Mouse (Mus musculus): ENCODE measurements around the gene Rptor.

Rptor gene

DNA sequence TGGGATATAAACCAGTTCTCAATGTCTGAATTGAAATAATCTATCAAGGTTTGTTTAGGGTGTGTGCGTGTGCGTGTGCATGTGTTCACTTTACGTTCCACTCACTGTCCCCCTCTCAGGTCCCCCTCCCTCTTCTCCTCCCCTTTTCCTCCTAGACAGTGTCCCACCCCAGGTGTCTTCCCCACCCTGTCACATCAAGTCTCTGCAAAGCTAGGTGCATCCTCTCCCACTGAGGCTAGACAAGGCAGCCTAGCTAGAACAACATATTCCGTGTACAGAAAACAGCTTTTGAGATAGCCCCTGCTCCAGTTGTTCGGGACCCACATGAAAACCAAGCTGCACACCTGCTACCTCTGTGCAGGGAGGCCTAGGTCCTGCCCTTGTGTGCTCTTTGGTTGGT, 245.5 kb downstream of the Rptor start:
- CTCF ChIA-PET, result no interaction called here

DNA sequence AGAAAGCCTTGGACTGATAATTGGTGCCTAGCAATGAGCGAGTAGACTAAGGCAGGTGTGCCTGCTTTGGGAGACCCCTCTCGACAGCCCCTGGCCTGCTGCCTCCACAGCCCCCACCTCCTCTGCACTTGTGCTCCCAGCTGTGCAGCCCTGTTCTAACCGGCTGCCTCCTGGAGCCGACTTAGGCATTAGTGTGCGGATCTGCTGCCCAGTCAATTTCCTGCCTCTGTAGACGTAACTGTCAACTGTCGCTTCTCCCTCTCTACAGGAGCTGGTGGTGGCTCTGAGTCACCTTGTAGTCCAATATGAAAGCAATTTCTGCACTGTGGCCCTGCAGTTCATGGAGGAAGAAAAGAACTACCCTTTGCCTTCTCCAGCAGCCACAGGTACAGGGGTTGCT, 253.3 kb downstream of the Rptor start:
- CTCF ChIA-PET, result no interaction called here

DNA sequence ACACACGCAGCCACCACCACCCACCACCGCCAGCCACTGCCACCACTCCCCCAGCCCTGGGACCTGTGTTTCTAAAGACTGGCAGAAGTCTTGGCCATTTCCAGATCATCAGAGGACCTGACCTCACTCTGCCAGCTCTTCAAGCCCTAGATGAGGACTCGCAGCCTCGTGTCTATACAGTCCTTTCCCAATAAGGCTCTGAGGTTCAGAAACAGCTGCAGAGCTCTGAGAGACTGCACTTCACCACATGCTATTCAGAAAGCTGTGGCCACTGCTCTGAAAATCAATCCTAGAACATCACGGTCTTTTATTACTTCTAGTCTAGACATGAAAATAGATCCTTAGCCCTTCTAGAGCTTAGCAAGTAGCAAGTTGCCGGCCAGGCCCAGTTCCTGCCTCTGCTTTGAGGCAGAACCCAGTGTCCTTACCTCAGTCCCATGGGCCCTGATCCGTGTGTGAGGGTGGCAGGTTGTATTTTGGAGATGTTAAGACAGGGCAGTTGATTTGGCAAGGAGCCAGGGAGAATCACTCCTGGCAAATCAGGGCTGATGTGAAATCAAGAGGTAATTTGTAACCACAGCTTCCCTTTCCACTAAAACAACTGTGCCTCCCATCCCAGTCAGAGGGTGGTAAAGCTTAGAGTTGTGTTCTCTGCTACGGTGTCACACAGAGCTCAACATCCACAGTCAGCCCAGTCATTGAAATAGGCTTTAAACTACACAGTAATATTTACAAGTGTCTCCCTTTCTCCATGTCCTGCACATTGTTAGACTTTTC, 260.0 kb downstream of the Rptor start:
- CTCF ChIA-PET, result no interaction called here

DNA sequence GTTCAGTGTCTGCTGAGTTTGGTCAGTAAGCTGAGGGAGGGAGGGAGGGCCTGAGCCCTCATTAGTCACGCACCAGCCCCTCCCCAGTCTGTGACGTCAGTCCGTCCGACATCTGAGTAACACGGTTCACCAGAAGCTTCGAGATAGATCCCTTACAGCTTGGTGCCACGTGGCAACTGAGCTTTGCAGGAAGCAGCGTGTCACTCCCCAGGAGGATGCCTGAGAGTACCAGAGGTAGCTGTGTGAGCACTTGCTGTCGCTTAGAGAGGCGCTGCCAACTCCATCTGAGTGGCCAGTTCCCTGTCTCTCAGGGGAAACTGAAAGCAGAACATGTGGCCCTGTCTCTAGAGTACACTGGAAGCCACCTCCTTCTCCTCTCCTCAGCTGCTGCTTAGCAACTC, 260.7 kb downstream of the Rptor start:
- CTCF ChIA-PET, result no interaction called here

DNA sequence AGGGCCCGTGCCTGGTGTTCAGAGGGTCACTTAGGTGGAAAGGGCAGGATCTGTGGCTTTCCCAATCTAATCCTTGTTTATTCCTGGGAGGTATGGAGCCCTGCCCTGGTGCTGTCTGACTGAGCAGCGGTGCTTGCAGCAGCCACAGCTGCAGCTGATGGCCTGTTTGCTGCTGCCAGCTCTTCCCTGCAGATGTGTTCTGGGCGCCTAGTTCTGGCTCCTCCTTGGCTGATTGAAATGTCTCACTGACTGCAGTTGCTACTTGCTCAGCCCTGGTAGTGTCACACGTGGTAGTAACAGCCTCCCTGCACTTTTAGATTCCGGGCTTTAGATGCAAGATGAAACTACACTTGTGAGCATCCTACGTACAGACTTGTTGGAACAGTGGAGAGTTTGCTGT, 264.1 kb downstream of the Rptor start:
- CTCF ChIA-PET, result no interaction called here

DNA sequence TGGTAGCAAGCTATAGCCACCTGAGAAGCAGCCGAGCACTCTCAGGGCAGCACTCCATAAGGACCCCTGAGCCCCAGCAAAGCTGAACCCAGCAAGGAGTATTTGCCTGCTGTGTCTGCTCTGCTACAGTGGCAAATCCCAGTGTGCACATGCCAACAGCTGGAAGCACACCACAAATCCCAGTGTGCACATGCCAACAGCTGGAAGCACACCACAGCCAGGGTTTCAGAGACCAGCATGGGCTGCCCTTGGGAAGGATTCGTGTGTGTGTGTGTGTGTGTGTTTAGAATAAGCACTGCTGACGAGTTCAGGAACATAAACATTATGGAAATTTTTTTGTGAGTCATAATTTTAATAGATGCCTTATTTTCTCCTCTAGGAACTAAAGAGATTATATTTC, 265.4 kb downstream of the Rptor start:
- CTCF ChIA-PET, result interaction anchor here (0.8 kb wide), 1 partner anchor 323 kb away, joined by 3 read pairs; no protein-coding TSS in a partner anchor

DNA sequence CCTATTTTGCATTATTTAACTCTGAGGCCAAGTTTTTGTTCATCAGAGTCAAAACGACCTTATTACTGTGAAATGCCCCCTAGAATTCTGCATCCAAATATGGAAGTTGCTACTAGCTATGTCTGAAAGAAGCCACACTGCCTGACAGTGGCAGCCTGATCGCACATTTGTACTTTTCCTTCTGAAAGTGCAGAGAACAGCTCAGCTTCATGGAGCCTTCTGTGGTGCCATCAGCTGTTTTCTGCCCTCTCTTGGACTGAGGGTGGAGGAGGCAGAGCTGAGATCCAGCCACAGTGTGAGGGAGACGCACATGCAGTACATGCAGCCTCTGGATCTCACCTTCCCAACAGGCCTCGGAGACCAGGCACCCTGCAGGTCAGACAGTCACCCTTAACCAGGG, 265.9 kb downstream of the Rptor start:
- CTCF ChIA-PET, result no interaction called here

DNA sequence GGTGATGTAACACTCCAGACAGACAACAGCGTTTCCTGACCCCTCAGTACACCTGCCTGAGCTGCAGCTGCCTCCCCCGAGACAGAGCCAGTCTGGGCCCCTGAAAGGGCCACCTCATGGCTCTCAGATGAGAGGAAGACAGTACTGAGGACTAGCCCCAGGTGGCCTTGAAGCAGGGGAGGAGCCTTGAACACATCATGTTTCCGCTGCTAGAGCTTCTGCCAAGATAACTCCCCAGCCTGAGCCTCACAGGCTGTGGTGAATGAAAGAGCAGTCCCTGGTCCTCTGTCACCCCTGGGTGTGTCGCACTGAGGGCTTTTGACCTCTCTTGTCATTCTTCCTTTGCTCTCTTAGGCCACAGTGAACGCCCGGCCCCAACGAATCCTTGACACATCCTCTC, 268.4 kb downstream of the Rptor start:
- CTCF ChIA-PET, result no interaction called here

DNA sequence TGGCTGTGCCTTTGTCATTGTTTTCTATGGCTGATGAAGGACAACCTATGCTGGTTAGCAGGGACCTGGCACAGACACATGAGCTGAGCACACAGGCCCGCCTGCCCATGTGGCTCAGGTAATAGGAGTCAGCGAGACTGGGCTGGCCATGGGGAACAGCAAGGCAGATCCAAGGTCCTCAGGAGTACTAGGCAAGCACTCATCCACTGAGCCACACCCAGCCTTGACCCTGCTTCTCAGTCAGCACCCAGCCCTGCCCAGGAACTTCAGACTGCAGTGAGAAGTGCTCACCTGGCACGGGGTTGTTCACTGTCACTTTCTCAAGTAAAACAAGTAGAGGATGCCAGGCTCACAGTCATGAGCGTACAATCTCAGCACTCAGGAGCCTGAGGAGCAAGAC, 270.9 kb downstream of the Rptor start:
- CTCF ChIA-PET, result interaction anchor here (0.6 kb wide), 1 partner anchor 114 kb away, joined by 3 read pairs; no protein-coding TSS in a partner anchor

DNA sequence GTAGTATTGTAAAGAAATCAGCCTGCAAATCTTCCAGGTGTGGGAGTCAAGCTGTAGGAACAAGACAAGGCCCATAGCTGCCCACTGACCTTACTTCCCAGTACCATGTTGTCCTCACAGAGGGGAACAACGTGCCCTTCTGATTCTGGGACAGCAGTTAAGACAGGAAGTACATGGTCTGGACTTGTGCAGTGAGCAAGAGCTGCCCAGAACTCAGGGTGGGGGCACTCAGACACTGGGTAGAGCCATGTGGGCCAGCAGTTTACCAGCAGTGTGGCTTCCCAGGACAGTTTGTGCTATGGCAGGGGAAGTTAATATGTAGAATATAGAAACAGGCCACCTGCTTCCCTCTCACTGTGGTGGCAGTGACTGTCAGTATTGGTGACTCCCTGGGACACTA, 272.1 kb downstream of the Rptor start:
- CTCF ChIA-PET, result interaction anchor here (0.6 kb wide), 1 partner anchor 26 kb away, joined by 5 read pairs; no protein-coding TSS in a partner anchor

DNA sequence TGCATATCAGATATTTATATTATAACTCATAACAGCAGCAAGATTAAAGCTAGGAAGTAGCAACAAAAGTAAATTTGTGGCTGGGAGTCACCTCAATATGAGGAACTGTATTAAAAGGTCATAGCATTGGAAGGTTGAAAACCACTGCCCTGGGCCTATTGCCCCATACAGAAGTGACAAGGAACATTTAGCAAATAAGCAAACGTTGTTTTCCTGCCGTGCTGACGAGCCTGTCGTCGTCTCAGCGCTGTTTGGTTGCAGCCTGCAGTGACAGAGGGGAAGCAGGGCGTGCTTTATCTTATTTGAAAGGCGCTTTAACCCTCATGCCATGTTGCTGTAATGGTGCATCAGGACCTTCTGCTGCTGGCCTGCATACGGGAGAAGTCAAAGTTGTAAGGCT, 273.0 kb downstream of the Rptor start:
- CTCF ChIA-PET, result interaction anchor here (0.6 kb wide), 1 partner anchor 26 kb away, joined by 5 read pairs; no protein-coding TSS in a partner anchor

DNA sequence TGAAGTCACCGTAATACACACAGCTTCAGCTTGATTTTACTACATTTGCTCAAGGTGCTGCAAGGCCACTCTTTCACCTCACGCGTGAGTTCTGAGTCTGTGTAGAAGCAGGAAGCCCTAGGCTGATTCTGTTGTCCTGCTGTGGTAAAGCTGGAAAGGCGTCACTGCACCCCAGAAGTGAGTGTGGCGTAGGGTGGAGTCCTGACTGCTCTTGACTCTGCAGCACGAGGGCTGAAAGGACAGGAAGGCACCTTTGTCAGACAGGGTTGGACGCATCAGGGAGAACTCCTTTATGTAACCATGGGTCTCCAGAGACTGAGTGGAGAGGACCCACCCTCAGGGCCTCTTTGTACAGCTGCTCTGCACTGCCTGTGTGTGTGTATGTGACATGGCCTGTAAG, 274.4 kb downstream of the Rptor start:
- CTCF ChIA-PET, result no interaction called here

DNA sequence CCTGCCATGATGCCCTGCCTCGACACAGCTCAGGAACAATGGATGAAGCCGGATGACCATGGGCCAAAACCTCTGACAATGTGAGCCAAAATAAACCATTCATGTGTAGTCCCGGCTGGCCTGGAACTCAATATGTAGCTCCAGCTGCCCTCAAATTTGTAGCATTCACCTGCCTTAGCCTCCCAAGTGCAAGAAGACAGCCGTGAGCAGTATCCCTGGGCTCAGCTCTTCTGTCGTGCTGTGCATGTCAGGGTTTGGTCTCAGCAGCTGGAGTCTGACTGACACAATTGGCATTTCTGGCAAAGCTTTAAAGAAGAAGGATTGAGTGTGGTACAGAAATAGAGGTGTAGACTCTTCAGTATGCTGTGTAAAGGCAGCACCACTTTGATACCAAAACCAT, 276.9 kb downstream of the Rptor start:
- CTCF ChIA-PET, result interaction anchor here (0.7 kb wide), 1 partner anchor 25 kb away, joined by 3 read pairs; no protein-coding TSS in a partner anchor

DNA sequence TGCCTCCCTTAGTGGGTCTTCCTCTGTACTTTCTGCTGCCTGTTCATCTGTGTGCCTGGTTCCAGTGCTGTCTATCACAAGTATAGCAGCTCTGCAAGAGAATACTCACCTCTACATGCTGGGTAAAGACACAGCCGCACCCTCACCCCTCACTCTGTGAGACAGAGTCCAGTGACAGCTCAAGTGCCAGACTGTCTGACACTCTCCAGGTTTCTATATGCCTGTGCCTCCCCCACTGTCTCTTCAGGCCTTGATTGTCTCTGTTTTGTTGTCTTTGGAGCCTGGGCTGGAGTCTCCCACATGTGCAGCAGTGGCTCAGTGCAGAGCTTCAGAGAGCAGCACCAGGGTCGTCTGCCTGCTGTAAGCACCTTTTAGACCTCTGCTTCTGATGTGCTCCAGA, 280.9 kb downstream of the Rptor start:
- CTCF ChIA-PET, result interaction anchor here (0.7 kb wide), 1 partner anchor 504 kb away, joined by 18 read pairs; no protein-coding TSS in a partner anchor

DNA sequence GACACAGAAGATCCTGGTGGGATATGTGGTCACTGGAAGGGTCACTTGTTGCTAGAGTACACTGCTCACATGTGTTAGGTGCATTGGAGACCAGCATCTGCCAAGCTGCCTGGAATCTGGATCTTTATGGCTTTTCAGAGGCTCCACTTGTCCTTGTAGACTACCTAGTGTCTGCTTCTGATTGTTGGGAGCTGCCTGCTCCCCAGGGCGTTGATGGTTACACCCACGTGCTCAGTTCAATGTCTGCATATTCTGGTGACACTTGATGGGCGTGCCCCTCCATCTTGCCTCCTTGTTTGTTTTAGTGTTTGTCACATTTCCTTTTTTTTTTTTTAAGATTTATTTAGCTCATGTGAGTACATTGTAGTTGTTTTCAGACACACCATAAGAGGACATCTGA, 287.3 kb downstream of the Rptor start:
- CTCF ChIA-PET, result no interaction called here

DNA sequence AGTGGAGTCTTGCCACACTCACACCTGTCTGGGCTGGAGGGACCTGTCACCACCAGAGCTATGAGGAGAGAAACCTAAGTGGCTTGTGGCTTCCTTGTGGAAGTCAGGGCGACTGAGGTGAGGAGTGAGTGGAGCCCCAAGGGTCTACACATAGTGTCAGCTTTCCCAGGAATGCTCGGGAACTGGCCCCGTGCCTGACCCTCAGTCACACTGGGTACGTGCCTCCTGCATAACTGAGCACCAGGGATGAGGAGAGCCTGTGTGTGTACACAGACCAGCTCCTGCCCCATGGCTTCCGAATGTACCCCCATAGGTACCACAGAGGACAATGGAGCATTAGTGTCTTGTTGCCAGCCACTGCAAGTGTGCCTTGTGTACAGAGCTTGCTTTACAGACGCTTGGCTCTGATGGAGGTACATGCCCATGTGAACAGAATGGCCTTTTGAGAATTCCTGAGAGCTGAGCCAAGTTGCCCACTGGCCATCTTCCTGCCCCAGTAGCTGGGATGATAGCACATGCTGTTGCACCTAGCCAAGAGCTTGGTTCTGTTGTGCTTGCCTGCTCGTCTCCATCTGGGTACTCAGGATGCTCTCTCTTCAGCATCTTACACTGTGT, 289.0 kb downstream of the Rptor start:
- CTCF ChIA-PET, result no interaction called here

DNA sequence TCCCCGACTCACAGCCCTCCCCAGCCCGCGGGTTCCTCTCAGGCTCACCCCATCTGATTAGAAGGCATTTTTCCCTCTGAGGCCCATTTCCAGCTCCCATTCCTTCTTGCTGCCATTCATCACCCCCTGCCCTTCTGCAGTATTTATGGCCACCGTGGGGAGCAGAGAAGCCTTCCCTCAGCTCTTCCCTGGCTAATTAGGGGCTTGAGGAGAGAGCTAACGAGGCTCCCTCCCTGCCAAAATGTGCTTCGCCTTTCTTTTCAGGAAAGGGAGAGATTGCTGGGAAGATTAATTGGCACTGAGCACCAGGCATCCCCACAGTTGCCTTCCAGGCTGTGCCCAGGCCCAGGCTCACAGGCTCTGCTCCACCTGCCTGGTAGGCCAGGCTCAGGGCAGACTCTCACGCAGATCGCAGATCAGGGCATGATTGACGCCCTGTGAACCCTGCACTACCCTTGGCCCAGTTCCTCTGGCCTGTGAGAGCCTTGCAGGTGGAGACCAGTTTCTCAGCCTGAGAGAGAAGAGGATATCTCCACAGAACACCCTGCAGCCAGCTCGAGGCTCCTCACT, 291.0 kb downstream of the Rptor start:
- CTCF ChIA-PET, result interaction anchor here (0.6 kb wide), 1 partner anchor 28 kb away, joined by 15 read pairs; no protein-coding TSS in a partner anchor

DNA sequence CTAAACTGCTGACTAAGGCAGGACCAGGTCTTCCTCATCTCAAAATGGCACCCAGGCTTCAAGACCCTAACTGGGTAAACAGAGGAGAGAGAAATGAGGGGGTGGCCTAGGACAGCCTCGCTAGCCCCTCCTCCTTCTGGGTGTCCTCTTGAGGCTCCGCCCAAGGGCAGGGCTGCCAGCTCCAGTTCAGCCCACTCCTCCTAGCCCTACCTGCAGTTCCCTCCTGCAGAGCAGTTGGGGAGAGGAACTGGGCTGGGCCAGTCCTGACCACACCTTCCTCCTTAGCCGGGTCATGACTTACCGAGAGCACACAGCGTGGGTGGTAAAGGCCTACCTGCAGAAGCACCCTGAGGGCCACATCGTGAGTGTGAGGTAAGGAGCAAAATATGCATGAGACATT, 291.9 kb downstream of the Rptor start:
- CTCF ChIA-PET, result no interaction called here

DNA sequence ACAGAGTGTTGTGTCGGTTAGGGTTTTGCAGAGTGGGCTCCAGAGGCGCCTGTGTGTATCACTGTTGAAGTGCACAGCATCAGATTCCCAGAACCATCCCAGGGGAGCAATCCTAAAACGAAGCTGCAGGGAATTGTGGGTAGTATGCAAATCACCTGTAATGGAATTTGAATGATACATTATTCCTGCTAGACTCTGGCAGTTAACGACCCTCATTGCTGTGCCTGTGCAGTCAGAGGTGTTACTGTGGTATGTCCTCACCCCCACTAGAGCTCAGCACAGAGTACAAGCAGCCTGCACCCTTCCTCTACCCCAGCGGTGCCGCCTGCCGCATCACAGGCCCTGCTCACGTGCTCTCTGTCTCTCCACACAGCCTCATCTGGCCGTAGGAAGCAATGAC, 294.3 kb downstream of the Rptor start:
- CTCF ChIA-PET, result no interaction called here

DNA sequence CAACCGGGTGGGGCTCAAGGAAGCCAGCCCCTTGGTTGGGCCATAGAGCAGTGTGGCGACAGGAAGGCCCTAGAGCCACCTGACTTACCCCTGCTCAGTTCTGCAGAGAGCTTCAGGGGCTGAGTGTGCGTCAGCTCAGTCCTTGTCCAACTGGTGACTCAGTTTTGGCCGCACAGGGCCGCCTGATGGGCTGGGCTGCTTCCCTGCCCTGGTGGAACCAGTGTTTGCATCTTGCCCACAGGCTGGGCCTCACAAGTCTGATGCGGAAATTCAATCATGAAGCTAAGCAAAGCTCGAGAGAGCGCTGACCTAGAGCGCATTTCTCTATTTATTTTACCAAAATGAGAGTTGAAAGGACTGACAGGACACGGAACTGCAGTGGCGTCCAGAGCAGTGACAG, 296.3 kb downstream of the Rptor start:
- CTCF ChIA-PET, result no interaction called here

DNA sequence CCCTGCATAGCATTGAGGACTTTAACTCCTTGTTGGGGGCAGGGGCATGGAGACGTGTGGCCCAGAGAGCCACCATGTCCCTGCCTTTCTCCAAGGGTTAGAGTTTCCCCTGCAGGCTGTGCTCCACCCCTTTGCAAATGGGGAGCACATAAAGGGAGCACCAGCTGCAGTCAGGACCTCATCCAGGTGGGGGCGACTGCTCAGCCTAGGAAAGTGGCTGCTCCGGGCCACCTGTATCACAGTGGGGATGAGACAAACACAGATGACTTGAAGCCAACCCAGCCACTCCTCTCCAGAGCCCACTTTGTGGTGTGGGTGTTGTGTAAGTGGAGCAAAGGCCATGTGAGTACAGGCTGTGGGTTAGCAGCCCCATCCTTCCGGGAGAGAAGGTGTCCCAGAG, 298.5 kb downstream of the Rptor start:
- CTCF ChIA-PET, result no interaction called here

DNA sequence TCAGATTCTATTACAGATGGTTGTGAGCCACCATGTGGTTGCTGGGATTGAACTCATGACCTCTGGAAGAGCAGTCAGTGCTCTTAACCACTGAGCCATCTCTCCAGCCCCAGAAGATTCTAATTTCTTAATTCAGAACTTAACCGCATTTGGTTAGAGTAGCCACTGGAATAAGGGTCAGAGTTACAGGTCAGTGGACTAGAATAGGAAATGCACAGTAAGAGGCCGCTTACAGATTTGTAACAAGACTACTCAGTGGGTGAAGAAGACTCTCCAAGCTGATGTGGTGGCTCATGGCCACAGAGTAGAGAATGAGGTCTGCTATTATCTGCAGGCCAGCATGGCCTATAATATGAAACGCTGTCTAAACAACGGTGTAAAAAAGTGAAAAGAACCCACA, 300.2 kb downstream of the Rptor start:
- CTCF ChIA-PET, result interaction anchor here (0.7 kb wide), 1 partner anchor 22 kb away, joined by 3 read pairs; no protein-coding TSS in a partner anchor
